Mouse (Mus musculus) kidney, adult 2 months (tissue): ENCODE measurements around the gene Muc4.

Source experiments
- CTCF ChIP-seq: fragments of 200-500 bp; conservative IDR thresholded peaks from 2 replicates; pipeline ENCODE4 v1.5.1; 2011; ENCODE audit warnings: low read depth, mild to moderate bottlenecking, control low read depth, low read length, moderate library complexity, mixed read lengths; ENCODE audit not compliant: insufficient read depth, insufficient read length
- POLR2A ChIP-seq: fragments of 200-500 bp; IDR thresholded peaks from one replicate; pipeline ENCODE4 v1.6.1; 2011; ENCODE audit warnings: low read depth, low read length, control low read depth

DNA sequence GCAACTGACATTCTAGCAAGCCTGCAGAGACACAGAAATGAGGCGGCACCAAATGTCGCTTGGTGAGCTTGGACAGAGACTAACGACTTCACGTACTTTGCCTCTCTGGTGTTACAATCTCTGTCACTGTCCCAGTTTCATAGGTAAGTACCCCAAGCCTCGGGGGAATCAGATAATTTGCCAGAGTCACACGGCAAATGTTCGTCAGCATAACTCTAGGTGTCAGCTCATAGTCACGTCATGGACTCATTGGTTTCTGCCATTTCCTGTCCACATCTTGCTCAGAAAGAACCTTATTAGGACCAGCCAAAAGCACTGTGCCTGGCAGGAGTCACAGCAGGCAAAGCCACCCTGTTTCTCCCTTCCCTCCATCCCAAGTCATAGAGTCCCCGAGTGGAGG lies 5.7 kb downstream of the Muc4 start:
- TF ChIP-seq POLR2A (no peak), CTCF (no peak)
